Mouse (Mus musculus) intestine, postnatal 0 days (tissue): ENCODE measurements at regions not wholly inside any gene's neighbourhood (a gene's known extent, or its start where the extent isn't known, plus 50 kb on each side); places are given as distances from the start of the nearest gene placed in this dataset.

Experiments used
- ATAC-seq: fragments of 200-750 bp; cut with Nextera tagmentation; 2 replicates; pipeline ENCODE4 v1.8.0; 2017; ENCODE audit warnings: mild to moderate bottlenecking, moderate TSS enrichment, moderate library complexity
- H3K27ac ChIP-seq: fragments of 300-500 bp; sonication (generic); 2 replicates; pipeline ENCODE4 v1.5.1; 2014; ENCODE audit warnings: mild to moderate bottlenecking, low read depth, low read length, moderate library complexity
- H3K27me3 ChIP-seq: fragments of 300-500 bp; sonication (generic); replicated peaks from 2 replicates; pipeline ENCODE4 v1.6.1; 2014; ENCODE audit warnings: low read length, mixed read lengths; ENCODE audit not compliant: control insufficient read depth, insufficient read depth
- H3K36me3 ChIP-seq: fragments of 300-500 bp; sonication (generic); 2 replicates; pipeline ENCODE4 v1.6.1; 2014; ENCODE audit warnings: mild to moderate bottlenecking, moderate library complexity; ENCODE audit not compliant: control insufficient read depth, insufficient read depth
- H3K4me1 ChIP-seq: fragments of 300-500 bp; sonication (generic); replicated peaks from 2 replicates; pipeline ENCODE4 v1.6.1; 2014; ENCODE audit warnings: antibody characterized with exemption, low read length, mixed read lengths; ENCODE audit not compliant: control insufficient read depth, insufficient read depth
- H3K4me2 ChIP-seq: fragments of 300-500 bp; sonication (generic); replicated peaks from 2 replicates; pipeline ENCODE4 v1.6.1; 2014; ENCODE audit warnings: low read depth, mild to moderate bottlenecking, moderate library complexity
- H3K4me3 ChIP-seq: fragments of 300-500 bp; sonication (generic); 2 replicates; pipeline ENCODE4 v1.5.1; 2014; ENCODE audit warnings: low read depth, low read length
- H3K9ac ChIP-seq: fragments of 300-500 bp; sonication (generic); 2 replicates; pipeline ENCODE4 v1.6.1; 2014; ENCODE audit warnings: mild to moderate bottlenecking, low read depth, low read length
- H3K9me3 ChIP-seq: fragments of 300-500 bp; sonication (generic); 2 replicates; pipeline ENCODE4 v1.6.1; 2016; ENCODE audit warnings: mixed run types; ENCODE audit not compliant: control insufficient read depth
- CTCF ChIP-seq: sonication (generic); IDR thresholded peaks from 2 replicates; pipeline ENCODE4 v1.5.1; 2016; ENCODE audit warnings: low read depth, mild to moderate bottlenecking, control low read depth, antibody characterized with exemption, moderate library complexity
- WGBS: fragments of 180-500 bp; shearing (Covaris S2); extraction: QIAGEN DNeasy Blood & Tissue Kit; methylation state at CpG from one replicate; pipeline ENCODE4 v1.1.7; 2014; 5-methylcytosine and 5-hydroxymethylcytosine counted together

- TF ChIP-seq CTCF: no peak
- WGBS: 7% methylated on average over 13 of the region's 13 CpGs
- Histone ChIP-seq H3K27ac (no peak overlapping the region), H3K4me2 (peak overlapping the region; percentile 43), H3K27me3 (no peaks in the 10 kb centered on the region), H3K9me3 (no peaks in the 10 kb centered on the region), H3K4me3 (0 out of 2 replicates have a peak overlapping the region, but pooled peaks have one; percentile 2), H3K4me1 (peaks cover 3% of the 10 kb centered on the region; the same call in 1 of the 2 replicates), H3K36me3 (no peaks in the 10 kb centered on the region), H3K9ac (no peak overlapping the region)
- ATAC-seq: 0 out of 2 replicates have a peak, but pooled peaks have one; percentile 28
Measured at GRCm38 (mm10) chr9:46480080-46480690, 160.4 kb upstream of the 4931429L15Rik start.

- no peak for TF ChIP-seq CTCF
- no peak overlapping the region for H3K4me2 ChIP-seq
- H3K36me3 ChIP-seq: no peaks in the 10 kb centered on the region
- H3K27ac ChIP-seq: no peak overlapping the region
- peaks cover 3% of the 10 kb centered on the region; the same call in 1 of the 2 replicates for H3K4me1 ChIP-seq
- no peak overlapping the region for H3K4me3 ChIP-seq
- ATAC-seq: no peak
- H3K27me3 ChIP-seq: no peaks in the 10 kb centered on the region
- no peak overlapping the region for H3K9ac ChIP-seq
- WGBS: 27% methylated on average over 2 of the region's 2 CpGs
- H3K9me3 ChIP-seq: no peaks in the 10 kb centered on the region
Measured at GRCm38 (mm10) chr9:46478611-46479010, 158.8 kb upstream of the 4931429L15Rik start.

GRCm38 (mm10) chr9:46476516-46476915 lies 156.7 kb upstream of the 4931429L15Rik start:
- no peaks in the 10 kb centered on the region for H3K27me3 ChIP-seq
- no peak overlapping the region for H3K4me2 ChIP-seq
- WGBS: 76% methylated on average over 5 of the region's 5 CpGs
- H3K36me3 ChIP-seq: no peaks in the 10 kb centered on the region
- no peaks in the 10 kb centered on the region for H3K9me3 ChIP-seq
- no peak for TF ChIP-seq CTCF
- H3K27ac ChIP-seq: no peak overlapping the region
- ATAC-seq: no peak
- no peak overlapping the region for H3K9ac ChIP-seq
- H3K4me1 ChIP-seq: peaks cover 3% of the 10 kb centered on the region; the same call in 1 of the 2 replicates
- no peak overlapping the region for H3K4me3 ChIP-seq

GRCm38 (mm10) chr9:46473681-46474080 lies 153.9 kb upstream of the 4931429L15Rik start:
- H3K27me3 ChIP-seq: no peaks in the 10 kb centered on the region
- H3K4me3 ChIP-seq: no peak overlapping the region
- no peak overlapping the region for H3K9ac ChIP-seq
- H3K27ac ChIP-seq: no peak overlapping the region
- ATAC-seq: no peak
- no peak for TF ChIP-seq CTCF
- H3K36me3 ChIP-seq: no peaks in the 10 kb centered on the region
- no peaks in the 10 kb centered on the region for H3K4me1 ChIP-seq
- no peaks in the 10 kb centered on the region for H3K9me3 ChIP-seq
- H3K4me2 ChIP-seq: no peak overlapping the region
- WGBS: 90% methylated on average over 10 of the region's 10 CpGs

GRCm38 (mm10) chr9:46469521-46469920 lies 149.7 kb upstream of the 4931429L15Rik start:
- H3K27ac ChIP-seq: no peak overlapping the region
- H3K4me1 ChIP-seq: no peaks in the 10 kb centered on the region
- no peak overlapping the region for H3K4me2 ChIP-seq
- H3K9me3 ChIP-seq: no peaks in the 10 kb centered on the region
- WGBS: 79% methylated on average over 7 of the region's 7 CpGs
- H3K36me3 ChIP-seq: no peaks in the 10 kb centered on the region
- no peak overlapping the region for H3K9ac ChIP-seq
- no peak for TF ChIP-seq CTCF
- no peak for ATAC-seq
- H3K4me3 ChIP-seq: no peak overlapping the region
- no peaks in the 10 kb centered on the region for H3K27me3 ChIP-seq

- Histone ChIP-seq H3K36me3 (no peaks in the 10 kb centered on the region), H3K4me1 (no peaks in the 10 kb centered on the region), H3K9ac (no peak overlapping the region), H3K4me2 (no peak overlapping the region), H3K4me3 (no peak overlapping the region), H3K27ac (no peak overlapping the region), H3K9me3 (no peaks in the 10 kb centered on the region), H3K27me3 (no peaks in the 10 kb centered on the region)
- TF ChIP-seq CTCF: no peak
- 70% methylated on average over 2 of the region's 2 CpGs for WGBS
- ATAC-seq: no peak
Measured at GRCm38 (mm10) chr9:46468306-46468705, 148.5 kb upstream of the 4931429L15Rik start.

GRCm38 (mm10) chr9:46467671-46468070 lies 147.9 kb upstream of the 4931429L15Rik start:
- no peak for TF ChIP-seq CTCF

More at GRCm38 (mm10) chr9:46467671-46468070, 147.9 kb upstream of the 4931429L15Rik start:
- H3K4me1 ChIP-seq: no peaks in the 10 kb centered on the region
- no peak overlapping the region for H3K4me2 ChIP-seq
- no peak overlapping the region for H3K9ac ChIP-seq
- H3K27ac ChIP-seq: no peak overlapping the region
- no peaks in the 10 kb centered on the region for H3K27me3 ChIP-seq
- H3K4me3 ChIP-seq: no peak overlapping the region
- ATAC-seq: no peak
- H3K9me3 ChIP-seq: no peaks in the 10 kb centered on the region
- no peaks in the 10 kb centered on the region for H3K36me3 ChIP-seq
- WGBS: 73% methylated on average over 3 of the region's 3 CpGs
